Mouse (Mus musculus) G1E (cell line): ENCODE results near the gene 4931422A03Rik.

Experiments
- CTCF ChIP-seq: IDR thresholded peaks from 2 replicates; pipeline ENCODE4 v1.5.1; 2012; ENCODE audit warnings: low read depth, low read length, inconsistent platforms, mixed read lengths
- GATA1 ChIP-seq: IDR thresholded peaks from 2 replicates; pipeline ENCODE4 v1.6.1; 2012; ENCODE audit warnings: borderline replicate concordance, low read length, inconsistent platforms, mixed read lengths
- GATA2 ChIP-seq: IDR thresholded peaks from 2 replicates; pipeline ENCODE4 v1.6.1; 2012; ENCODE audit warnings: low read depth, low read length, inconsistent platforms, borderline replicate concordance
- POLR2AphosphoS5 ChIP-seq: IDR thresholded peaks from 2 replicates; pipeline ENCODE4 v1.6.1; 2012; ENCODE audit warnings: low read depth, low read length, inconsistent platforms; ENCODE audit not compliant: insufficient replicate concordance
- TAL1 ChIP-seq: conservative IDR thresholded peaks from 2 replicates; pipeline ENCODE4 v1.6.1; 2012; ENCODE audit warnings: low read depth, low read length, inconsistent platforms, mixed read lengths

- no peak for TF ChIP-seq CTCF
- no peak for TF ChIP-seq TAL1
- no peak for TF ChIP-seq POLR2AphosphoS5
- TF ChIP-seq GATA2, result no peak
- no peak for TF ChIP-seq GATA1
Observed at GRCm38 (mm10) chr2:104064152-104064551, 36.0 kb upstream of the 4931422A03Rik start.
